Mouse (Mus musculus) ES-E14 (cell line): ENCODE measurements around the gene Med27. TPM values are rescaled to one million over a fixed set of nuclear protein-coding genes. Genes with fewer than 3 reads are reported as not detected.

Source experiments
- DNase-seq: peaks from one replicate; pipeline ENCODE4 v3.0.0-alpha.2; 2013; ENCODE audit warnings: low read depth, low spot score
- H3K27ac ChIP-seq: 2 replicates; pipeline ENCODE4 v1.5.1; 2012; ENCODE audit warnings: low read depth, mild to moderate bottlenecking, low read length, moderate library complexity, mixed read lengths; ENCODE audit not compliant: poor library complexity, insufficient read depth, severe bottlenecking
- H3K36me3 ChIP-seq: 2 replicates; pipeline ENCODE4 v1.6.1; 2012; ENCODE audit warnings: mild to moderate bottlenecking, low read length, moderate library complexity, mixed read lengths; ENCODE audit not compliant: control insufficient read depth, poor library complexity, insufficient read depth, severe bottlenecking
- H3K4me1 ChIP-seq, 2 experiments: fragments of 150-350 bp in 1 of 2; sonication (generic) in 1 of 2; 2 replicates each; pipeline ENCODE4 v1.6.1; 2012; ENCODE audit warnings: low read length in 2 of 2, mild to moderate bottlenecking in 1 of 2, mixed read lengths in 1 of 2; ENCODE audit not compliant: control insufficient read depth in 2 of 2, insufficient read depth in 2 of 2, poor library complexity in 1 of 2
- H3K4me3 ChIP-seq, 2 experiments: fragments of 150-350 bp in 1 of 2; sonication (generic) in 1 of 2; 2 replicates each; pipeline ENCODE4 v1.5.1; 2012; ENCODE audit warnings: low read length in 2 of 2, low read depth in 1 of 2, mild to moderate bottlenecking in 1 of 2, mixed read lengths in 1 of 2; ENCODE audit not compliant: insufficient read depth in 1 of 2, poor library complexity in 1 of 2, severe bottlenecking in 1 of 2
- H3K9ac ChIP-seq: 2 replicates; pipeline ENCODE4 v1.6.1; 2012; ENCODE audit warnings: low read depth, mild to moderate bottlenecking, low read length, mixed read lengths; ENCODE audit not compliant: poor library complexity, insufficient read depth, severe bottlenecking
- H3K9me3 ChIP-seq: fragments of 150-350 bp; sonication (generic); 2 replicates; pipeline ENCODE4 v1.6.1; 2012; ENCODE audit warnings: low read depth, mild to moderate bottlenecking, low read length; ENCODE audit not compliant: control insufficient read depth, insufficient read depth
- CHD2 ChIP-seq: IDR thresholded peaks from 2 replicates; pipeline ENCODE4 v1.6.1; 2014; ENCODE audit warnings: mild to moderate bottlenecking, low read depth, low read length, inconsistent platforms
- HCFC1 ChIP-seq: IDR thresholded peaks from 2 replicates; pipeline ENCODE4 v1.6.1; 2012; ENCODE audit warnings: low read length, inconsistent platforms, borderline replicate concordance; ENCODE audit not compliant: insufficient read depth
- MAFK ChIP-seq: IDR thresholded peaks from 2 replicates; pipeline ENCODE4 v1.6.1; 2014; ENCODE audit warnings: mild to moderate bottlenecking, low read depth, low read length, inconsistent platforms; ENCODE audit not compliant: insufficient read depth
- ZC3H11A ChIP-seq: IDR thresholded peaks from 2 replicates; pipeline ENCODE4 v1.6.1; 2012; ENCODE audit warnings: low read depth, mild to moderate bottlenecking, inconsistent platforms, low read length, borderline replicate concordance
- ZNF384 ChIP-seq: IDR thresholded peaks from 2 replicates; pipeline ENCODE4 v1.6.1; 2012; ENCODE audit warnings: low read depth, low read length, inconsistent platforms
- in situ Hi-C, 2 experiments: fragments of 600-800 bp; cut with MboI; formaldehyde crosslinking; loops; one replicate each; pipeline ENCODE4 v1.15.1; 2025; ENCODE audit warnings: low sequenced_read_pairs in 2 of 2, inconsistent platforms in 1 of 2; ENCODE audit not compliant: unreplicated experiment in 2 of 2
- total RNA-seq: library from RNA; depleted of rRNA; stranded (reverse); fragments of 300-350 nt; gene quantifications from 2 replicates; pipeline ENCODE4 v1.2.3, GENCODE M21; 2012

Gene Med27
- total RNA-seq, 1 experiment = 25.6 TPM

DNA sequence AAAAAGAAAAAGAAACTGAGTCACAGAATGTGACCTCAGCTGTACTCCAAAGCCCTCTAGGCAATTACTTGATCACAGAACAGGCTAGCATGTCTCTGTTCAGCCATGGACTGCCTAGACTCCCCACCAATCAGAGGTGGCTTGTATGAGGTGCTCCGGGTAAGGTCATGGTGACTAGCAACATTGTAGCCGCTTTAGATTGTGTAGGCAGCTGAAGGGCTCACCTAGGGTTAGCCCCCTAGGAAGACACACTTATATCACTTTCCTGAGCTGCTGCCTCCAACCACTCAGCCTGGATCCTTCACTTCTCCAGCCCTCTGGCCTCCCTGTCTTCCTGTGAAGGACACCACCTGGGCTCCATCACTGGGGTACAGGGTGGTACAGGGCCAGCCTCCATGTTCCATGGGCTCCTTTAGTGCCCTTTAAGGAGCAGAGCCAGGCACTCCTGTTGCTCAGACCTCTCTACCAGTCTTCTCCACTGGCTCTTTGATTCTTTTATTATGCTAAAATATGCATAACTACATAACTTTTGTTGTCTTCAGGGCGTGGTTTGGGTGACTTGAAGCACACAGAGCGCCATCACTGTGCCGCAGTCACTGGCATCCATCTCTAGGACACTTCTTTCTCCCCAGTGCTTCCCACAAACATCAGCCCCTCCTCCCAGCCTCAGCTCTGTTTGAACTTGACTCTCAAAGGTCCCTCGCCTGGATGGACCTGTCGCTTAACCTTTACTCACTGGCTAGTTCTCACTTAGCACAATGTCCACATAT is 205.4 kb downstream of the Med27 start:
- Histone ChIP-seq H3K9ac (no peak overlapping the region), H3K27ac (no peak overlapping the region), H3K36me3 (no peaks in the 10 kb centered on the region), H3K4me3 (no peak overlapping the region), H3K9me3 (no peaks in the 10 kb centered on the region), H3K4me1 (peaks cover 0 to 17% of the 10 kb centered on the region in 2 experiments; a peak in 2 of 4 replicates)
- in situ Hi-C loops = no loop called here
- no peak for DNase-seq
- no peak for TF ChIP-seq CHD2
- no peak for TF ChIP-seq MAFK
- no peak for TF ChIP-seq HCFC1
- TF ChIP-seq ZC3H11A = no peak
- TF ChIP-seq ZNF384 = no peak

- no peak for DNase-seq
- no peak overlapping the region for H3K9ac ChIP-seq
- no peaks in the 10 kb centered on the region for H3K9me3 ChIP-seq
- H3K36me3 ChIP-seq = no peaks in the 10 kb centered on the region
- no peak overlapping the region for H3K27ac ChIP-seq
- TF ChIP-seq ZC3H11A (peak; percentile 35; the same call in 1 of the 2 replicates), CHD2 (no peak)
- in situ Hi-C loops = no loop called here
- H3K4me3 ChIP-seq = no peak overlapping the region
- H3K4me1 ChIP-seq = peaks cover 0 to 18% of the 10 kb centered on the region in 2 experiments; a peak in 2 of 4 replicates
Measured at GRCm38 (mm10) chr2:29553945-29554634, 207.5 kb downstream of the Med27 start.

DNA sequence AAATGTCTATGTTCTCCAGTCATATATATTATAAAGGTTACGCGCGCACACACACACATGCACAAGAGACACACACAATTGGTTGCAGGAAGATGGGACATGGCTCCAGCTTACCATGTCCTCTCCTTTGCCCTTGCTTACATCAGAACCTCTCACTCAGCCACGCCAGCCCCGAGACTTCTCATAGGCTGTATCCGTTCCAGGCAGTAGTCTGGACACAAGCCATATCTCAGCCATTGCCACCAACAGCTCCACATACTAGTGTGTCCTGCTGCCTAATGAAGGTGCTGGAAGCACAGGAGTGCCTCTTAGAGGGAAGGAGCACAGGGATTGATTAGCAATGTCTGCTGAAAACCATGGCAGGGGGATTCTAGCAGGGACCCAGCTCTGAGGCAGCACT is 211.9 kb downstream of the Med27 start:
- Histone ChIP-seq H3K27ac (no peak overlapping the region), H3K9ac (no peak overlapping the region), H3K4me3 (no peak overlapping the region), H3K36me3 (no peaks in the 10 kb centered on the region), H3K9me3 (no peaks in the 10 kb centered on the region), H3K4me1 (peaks cover 0 to 8% of the 10 kb centered on the region in 2 experiments; a peak in 2 of 4 replicates)
- DNase-seq = no peak
- no peak for TF ChIP-seq MAFK
- no peak for TF ChIP-seq HCFC1
- TF ChIP-seq ZC3H11A = no peak
- TF ChIP-seq CHD2 = no peak
- TF ChIP-seq ZNF384 = no peak
- in situ Hi-C loops = no loop called here

- in situ Hi-C loops = no loop called here
- TF ChIP-seq ZC3H11A (no peak), ZNF384 (no peak), CHD2 (no peak), MAFK (no peak), HCFC1 (no peak)
- Histone ChIP-seq H3K9me3 (no peaks in the 10 kb centered on the region), H3K27ac (no peak overlapping the region), H3K4me1 (peaks cover 0 to 5% of the 10 kb centered on the region in 2 experiments; a peak in 1 of 4 replicates), H3K36me3 (no peaks in the 10 kb centered on the region), H3K9ac (no peak overlapping the region), H3K4me3 (no peak overlapping the region)
- no peak for DNase-seq
Measured at GRCm38 (mm10) chr2:29559955-29560354, 213.3 kb downstream of the Med27 start.
